Mouse (Mus musculus): ENCODE results near the gene Pakap. TPM values are rescaled to one million over a fixed set of nuclear protein-coding genes. Genes with fewer than 3 reads are reported as not detected.

The Pakap gene
- polyA plus RNA-seq, 1 experiment from 2014 or later = 12.7 TPM

DNA sequence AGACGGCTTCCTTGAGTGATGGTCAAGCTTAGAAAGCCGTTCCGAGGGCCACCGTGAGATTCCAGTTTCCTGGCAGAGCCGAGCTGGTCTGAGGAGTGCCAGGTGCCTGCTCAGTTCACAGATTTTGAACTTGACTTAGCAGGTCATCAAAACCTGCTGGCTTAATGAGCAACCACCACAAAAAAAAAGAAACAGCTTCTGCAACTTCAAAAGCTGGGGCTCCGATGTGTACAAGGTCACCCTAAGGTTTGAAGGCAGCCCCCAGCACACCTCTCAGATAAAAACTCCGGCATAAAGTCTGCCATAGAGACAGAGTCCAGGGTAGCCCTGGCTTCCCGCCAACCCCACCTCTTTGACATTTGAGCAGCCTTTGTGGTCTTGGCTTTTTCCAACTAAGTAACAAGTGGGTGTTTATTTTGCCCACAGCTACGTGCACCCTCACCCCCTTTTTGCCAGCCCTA is 348.3 kb downstream of the Pakap start, which contains the start of gene D630039A03Rik:
TSS of gene D630039A03Rik (minus strand) at position 97 of the 461 bp plus-strand sequence.
- H3K9ac ChIP-seq (ENCODE audit: low read depth, low read length) = no peak within 1 kb of the TSS
- no peak for ATAC-seq
- H3K36me3 ChIP-seq (ENCODE audit: control insufficient read depth, insufficient read depth, low read length) = no peaks in the 10 kb centered on the region
- no peaks in the 10 kb centered on the region for H3K9me3 ChIP-seq (replicated peaks; ENCODE audit: control insufficient read depth, low read length, poor library complexity, severe bottlenecking)
- no peaks in the 10 kb centered on the region for H3K4me1 ChIP-seq (ENCODE audit: control insufficient read depth, insufficient read depth, low read length)
- H3K27ac ChIP-seq (ENCODE audit: low read length) = no peak within 1 kb of the TSS
- H3K4me3 ChIP-seq (ENCODE audit: low read depth, low read length) = no peak within 1 kb of the TSS
- H3K4me2 ChIP-seq (ENCODE audit: low read length) = no peak within 1 kb of the TSS
- 28% methylated on average over 9 of the region's 9 CpGs for WGBS
- no peaks in the 10 kb centered on the region for H3K27me3 ChIP-seq (ENCODE audit: control insufficient read depth, insufficient read depth, low read depth, low read length)

DNA sequence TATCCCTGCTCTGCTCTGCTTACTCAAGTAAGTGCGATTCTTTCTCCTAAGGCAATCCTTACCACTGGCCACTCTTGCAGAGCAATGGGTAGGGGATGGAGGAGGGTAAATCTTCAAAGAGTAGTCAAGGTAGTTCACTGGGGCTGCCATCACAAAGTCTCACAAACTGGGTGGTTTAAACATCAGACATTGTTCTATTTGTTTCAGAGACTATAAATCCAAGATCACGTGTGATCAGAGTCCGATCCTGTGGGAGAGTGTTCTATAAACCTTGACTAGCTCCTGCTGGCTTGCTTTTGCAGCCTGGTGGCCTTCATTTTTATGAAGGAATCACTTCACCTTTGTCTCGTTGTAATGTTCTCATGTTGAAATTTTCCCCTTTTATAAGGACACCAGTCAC is 348.7 kb downstream of the Pakap start:
- Histone ChIP-seq H3K4me3 (ENCODE audit: low read depth, low read length) (no peak overlapping the region), H3K4me1 (ENCODE audit: control insufficient read depth, insufficient read depth, low read length) (no peaks in the 10 kb centered on the region), H3K9ac (ENCODE audit: low read depth, low read length) (no peak overlapping the region), H3K9me3 (replicated peaks; ENCODE audit: control insufficient read depth, low read length, poor library complexity, severe bottlenecking) (no peaks in the 10 kb centered on the region), H3K36me3 (ENCODE audit: control insufficient read depth, insufficient read depth, low read length) (no peaks in the 10 kb centered on the region), H3K27me3 (ENCODE audit: control insufficient read depth, insufficient read depth, low read depth, low read length) (no peaks in the 10 kb centered on the region), H3K27ac (ENCODE audit: low read length) (no peak overlapping the region), H3K4me2 (ENCODE audit: low read length) (no peak overlapping the region)
- no peak for ATAC-seq
- 80% methylated on average over 4 of the region's 4 CpGs for WGBS

DNA sequence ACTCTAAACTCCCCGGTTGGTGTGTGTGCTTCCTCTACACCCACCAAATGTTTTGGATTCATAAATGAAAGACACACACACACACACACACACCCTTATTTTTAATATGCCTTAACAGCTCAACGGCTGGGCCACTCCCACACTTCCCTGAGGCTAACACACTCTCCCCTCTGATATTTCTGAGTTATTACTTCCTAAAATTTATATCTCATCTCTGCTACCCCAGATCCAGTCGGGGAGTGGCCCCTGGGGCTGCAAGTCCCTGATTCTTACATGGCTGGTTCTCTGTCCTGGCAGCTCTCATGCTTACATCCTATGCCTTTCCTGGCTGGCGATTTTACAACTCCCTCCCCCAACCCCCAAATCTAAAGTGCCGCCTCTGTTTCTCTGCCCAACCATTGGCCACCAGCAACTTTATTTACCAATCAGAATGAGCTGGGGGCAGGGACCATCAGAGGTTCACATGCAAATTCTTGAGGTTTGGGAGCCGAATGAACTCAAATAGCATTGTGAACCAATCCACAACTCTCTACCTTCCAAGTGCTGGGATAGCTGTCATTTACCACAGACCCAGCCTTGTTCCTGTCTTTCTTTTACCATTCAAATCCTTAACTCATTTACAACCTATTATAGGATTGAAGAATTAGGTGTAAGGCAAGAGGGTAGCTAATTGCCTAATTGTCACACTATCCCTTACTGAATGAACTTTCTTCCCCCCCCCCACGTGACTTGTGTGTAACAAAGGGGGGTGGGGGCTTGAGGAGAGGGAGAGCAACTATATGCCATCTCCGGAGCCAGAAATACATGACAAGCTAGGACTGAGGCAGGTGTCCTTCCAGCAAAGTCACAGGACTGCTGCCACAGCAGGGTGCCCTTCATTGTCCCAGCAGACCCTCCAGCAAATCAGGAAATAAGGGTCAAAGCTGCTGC is 351.8 kb downstream of the Pakap start:
- Histone ChIP-seq H3K27me3 (ENCODE audit: control insufficient read depth, insufficient read depth, low read depth, low read length) (no peaks in the 10 kb centered on the region), H3K9ac (ENCODE audit: low read depth, low read length) (no peak overlapping the region), H3K27ac (ENCODE audit: low read length) (no peak overlapping the region), H3K4me1 (ENCODE audit: control insufficient read depth, insufficient read depth, low read length) (peaks cover 7% of the 10 kb centered on the region), H3K36me3 (ENCODE audit: control insufficient read depth, insufficient read depth, low read length) (no peaks in the 10 kb centered on the region), H3K9me3 (replicated peaks; ENCODE audit: control insufficient read depth, low read length, poor library complexity, severe bottlenecking) (no peaks in the 10 kb centered on the region), H3K4me3 (ENCODE audit: low read depth, low read length) (no peak overlapping the region), H3K4me2 (ENCODE audit: low read length) (no peak overlapping the region)
- WGBS = 13% methylated on average over 8 of the region's 8 CpGs
- no peak for ATAC-seq

DNA sequence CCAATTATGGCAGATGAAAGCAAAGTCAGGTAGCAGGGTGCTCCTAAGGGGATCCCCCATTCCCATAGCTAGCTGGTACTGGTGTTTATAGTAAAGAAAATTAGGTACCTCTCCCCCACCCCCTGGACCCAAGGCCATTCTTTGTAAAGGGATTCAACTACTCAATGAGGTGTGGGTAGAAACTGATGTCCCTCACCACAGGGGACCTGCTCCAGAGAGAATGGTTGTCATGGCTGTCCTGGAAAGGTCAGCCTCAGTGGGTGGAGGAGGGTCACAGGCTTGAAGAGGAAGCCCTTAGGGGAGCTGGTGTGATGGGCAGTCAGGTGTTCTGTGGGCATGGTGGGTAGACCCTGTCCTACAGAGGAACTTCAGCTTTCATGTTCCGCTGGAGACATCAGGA is 352.5 kb downstream of the Pakap start:
- Histone ChIP-seq H3K4me1 (ENCODE audit: control insufficient read depth, insufficient read depth, low read length) (peaks cover 7% of the 10 kb centered on the region), H3K9ac (ENCODE audit: low read depth, low read length) (no peak overlapping the region), H3K27ac (ENCODE audit: low read length) (no peak overlapping the region), H3K4me3 (ENCODE audit: low read depth, low read length) (no peak overlapping the region), H3K27me3 (ENCODE audit: control insufficient read depth, insufficient read depth, low read depth, low read length) (no peaks in the 10 kb centered on the region), H3K9me3 (replicated peaks; ENCODE audit: control insufficient read depth, low read length, poor library complexity, severe bottlenecking) (no peaks in the 10 kb centered on the region), H3K36me3 (ENCODE audit: control insufficient read depth, insufficient read depth, low read length) (no peaks in the 10 kb centered on the region), H3K4me2 (ENCODE audit: low read length) (no peak overlapping the region)
- 73% methylated on average over 1 of the region's 1 CpGs for WGBS
- no peak for ATAC-seq

DNA sequence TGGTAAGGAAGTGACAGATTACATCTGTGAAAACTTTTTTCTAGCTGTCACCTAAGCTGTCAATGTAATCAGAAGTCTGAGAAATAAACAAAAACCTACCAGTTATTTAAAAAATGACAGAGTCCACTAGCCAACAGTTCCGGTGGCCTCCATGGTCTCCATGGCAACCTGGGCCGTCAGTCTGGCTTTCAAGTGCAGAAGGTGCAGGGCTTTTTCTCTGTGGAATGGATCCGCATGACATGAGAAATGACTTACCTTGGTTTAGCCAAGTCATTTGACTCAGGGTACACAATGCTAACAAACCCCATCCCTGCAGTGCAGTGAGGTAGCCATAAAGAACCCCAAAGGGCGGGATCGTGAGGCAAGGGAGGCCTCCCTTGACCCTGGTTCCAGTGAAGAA is 354.2 kb downstream of the Pakap start:
- Histone ChIP-seq H3K27me3 (ENCODE audit: control insufficient read depth, insufficient read depth, low read depth, low read length) (no peaks in the 10 kb centered on the region), H3K36me3 (ENCODE audit: control insufficient read depth, insufficient read depth, low read length) (no peaks in the 10 kb centered on the region), H3K4me3 (ENCODE audit: low read depth, low read length) (no peak overlapping the region), H3K4me2 (ENCODE audit: low read length) (no peak overlapping the region), H3K4me1 (ENCODE audit: control insufficient read depth, insufficient read depth, low read length) (peaks cover 7% of the 10 kb centered on the region), H3K9ac (ENCODE audit: low read depth, low read length) (0 out of 2 replicates have a peak overlapping the region, but pooled peaks have one; percentile 30), H3K9me3 (replicated peaks; ENCODE audit: control insufficient read depth, low read length, poor library complexity, severe bottlenecking) (no peaks in the 10 kb centered on the region), H3K27ac (ENCODE audit: low read length) (no peak overlapping the region)
- WGBS = 25% methylated on average over 5 of the region's 5 CpGs
- ATAC-seq = 0 out of 2 replicates have a peak, but pooled peaks have one; percentile 39

DNA sequence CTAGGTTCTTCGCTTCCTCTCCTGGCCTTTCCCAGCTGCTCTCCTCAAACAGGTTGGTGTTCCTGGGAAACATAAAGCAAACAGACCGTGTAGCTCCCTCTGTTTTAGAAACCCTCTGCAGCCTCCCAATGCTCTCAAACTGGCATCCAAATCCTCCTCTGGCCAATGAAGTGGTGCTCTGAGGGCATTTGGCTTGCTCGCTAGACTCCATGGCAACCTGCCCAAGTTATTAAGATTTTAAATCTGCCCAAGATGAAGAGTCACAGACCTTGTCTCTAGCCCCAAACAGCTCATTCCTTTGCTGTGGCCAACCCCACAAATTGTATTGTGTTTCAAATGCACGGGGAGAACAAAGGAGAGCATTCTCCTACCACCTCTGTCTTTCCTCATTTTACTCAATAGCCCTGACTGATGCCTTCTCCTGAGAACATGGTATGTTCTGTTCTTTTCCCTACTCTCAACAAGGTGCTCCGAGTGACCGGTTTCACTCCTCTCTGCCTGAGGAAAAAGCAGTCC is 356.6 kb downstream of the Pakap start:
- H3K27ac ChIP-seq (ENCODE audit: low read length) = no peak overlapping the region
- no peaks in the 10 kb centered on the region for H3K9me3 ChIP-seq (replicated peaks; ENCODE audit: control insufficient read depth, low read length, poor library complexity, severe bottlenecking)
- no peak for ATAC-seq
- peaks cover 7% of the 10 kb centered on the region for H3K4me1 ChIP-seq (ENCODE audit: control insufficient read depth, insufficient read depth, low read length)
- 78% methylated on average over 6 of the region's 6 CpGs for whole genome bisulfite sequencing
- no peak overlapping the region for H3K9ac ChIP-seq (ENCODE audit: low read depth, low read length)
- H3K4me2 ChIP-seq (ENCODE audit: low read length) = no peak overlapping the region
- H3K27me3 ChIP-seq (ENCODE audit: control insufficient read depth, insufficient read depth, low read depth, low read length) = no peaks in the 10 kb centered on the region
- no peak overlapping the region for H3K4me3 ChIP-seq (ENCODE audit: low read depth, low read length)
- H3K36me3 ChIP-seq (ENCODE audit: control insufficient read depth, insufficient read depth, low read length) = no peaks in the 10 kb centered on the region

DNA sequence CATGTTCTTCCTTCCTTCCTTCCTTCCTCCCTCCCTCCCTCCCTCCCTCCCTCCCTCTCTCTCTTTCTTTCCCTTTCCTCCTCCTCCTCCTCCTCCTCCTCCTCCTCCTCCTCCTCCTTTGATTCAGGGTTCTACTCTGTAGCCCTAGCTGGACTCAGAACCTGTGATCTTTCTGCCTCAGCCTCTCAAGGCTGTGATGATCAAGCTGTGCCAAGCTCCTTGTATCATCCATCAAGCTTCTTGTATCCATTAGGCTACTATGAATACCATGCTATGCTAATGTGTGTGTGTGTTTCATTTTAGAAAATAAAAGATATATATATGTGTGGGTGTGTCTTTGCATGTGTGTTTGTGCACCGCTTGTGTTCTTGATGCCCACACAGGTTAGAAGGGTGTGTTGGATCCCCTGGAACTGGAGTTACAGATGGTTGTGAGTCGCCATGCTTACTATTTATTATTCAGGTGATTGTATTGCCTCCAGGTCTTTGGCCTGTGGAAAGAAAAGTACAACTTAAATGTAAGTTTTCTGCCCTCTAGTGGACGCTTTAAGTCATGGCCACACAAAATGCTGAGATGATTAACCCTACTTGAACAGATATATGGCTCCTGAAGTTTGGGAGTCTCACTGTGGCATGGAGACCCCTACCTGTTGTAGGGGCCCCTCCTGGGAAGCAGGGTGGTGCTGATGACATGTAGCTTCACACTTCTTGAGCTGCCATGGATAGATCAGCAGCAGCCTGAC is 359.7 kb downstream of the Pakap start:
- no peaks in the 10 kb centered on the region for H3K36me3 ChIP-seq (ENCODE audit: control insufficient read depth, insufficient read depth, low read length)
- H3K4me2 ChIP-seq (ENCODE audit: low read length) = no peak overlapping the region
- no peaks in the 10 kb centered on the region; the same call in 1 of the 2 replicates for H3K9me3 ChIP-seq (replicated peaks; ENCODE audit: control insufficient read depth, low read length, poor library complexity, severe bottlenecking)
- peak; percentile 79; the same call in 1 of the 2 replicates for ATAC-seq
- H3K4me1 ChIP-seq (ENCODE audit: control insufficient read depth, insufficient read depth, low read length) = peaks cover 2% of the 10 kb centered on the region; the same call in 1 of the 2 replicates
- WGBS = 22% methylated on average over 3 of the region's 3 CpGs
- H3K27ac ChIP-seq (ENCODE audit: low read length) = no peak overlapping the region
- no peak overlapping the region for H3K4me3 ChIP-seq (ENCODE audit: low read depth, low read length)
- no peaks in the 10 kb centered on the region for H3K27me3 ChIP-seq (ENCODE audit: control insufficient read depth, insufficient read depth, low read depth, low read length)
- no peak overlapping the region for H3K9ac ChIP-seq (ENCODE audit: low read depth, low read length)

DNA sequence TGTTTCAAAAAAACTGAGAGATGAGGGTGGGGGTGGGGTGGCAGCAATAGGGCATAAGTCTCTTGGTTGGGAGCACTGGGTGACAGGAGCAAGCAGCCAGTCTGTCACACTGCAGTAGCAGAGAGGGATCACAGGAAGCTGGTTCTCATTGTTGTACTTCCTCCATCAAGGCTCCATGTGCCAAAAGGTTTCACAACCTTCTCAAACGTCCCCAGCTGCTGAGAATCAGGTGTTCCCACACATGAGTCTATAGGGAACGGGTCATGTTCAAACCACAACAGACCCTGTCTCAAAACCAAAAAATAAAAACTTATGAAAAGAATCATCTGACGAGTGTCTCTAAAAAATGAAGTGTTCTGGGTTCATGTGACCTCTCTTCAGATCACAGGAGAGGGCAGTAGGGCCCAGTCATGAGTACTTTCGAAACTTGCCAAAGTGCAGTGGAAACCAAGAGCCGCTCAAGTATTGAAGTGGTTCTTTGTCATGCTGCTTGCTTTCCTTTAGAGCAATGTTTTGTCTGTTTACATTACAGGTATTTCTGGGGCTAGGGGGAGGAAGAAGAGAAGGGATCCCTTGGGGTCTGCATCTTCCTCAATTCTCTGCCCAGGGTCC is 362.7 kb downstream of the Pakap start:
- H3K4me2 ChIP-seq (ENCODE audit: low read length) = no peak overlapping the region
- no peaks in the 10 kb centered on the region for H3K4me1 ChIP-seq (ENCODE audit: control insufficient read depth, insufficient read depth, low read length)
- H3K4me3 ChIP-seq (ENCODE audit: low read depth, low read length) = no peak overlapping the region
- H3K27me3 ChIP-seq (ENCODE audit: control insufficient read depth, insufficient read depth, low read depth, low read length) = no peaks in the 10 kb centered on the region
- H3K36me3 ChIP-seq (ENCODE audit: control insufficient read depth, insufficient read depth, low read length) = no peaks in the 10 kb centered on the region
- H3K27ac ChIP-seq (ENCODE audit: low read length) = no peak overlapping the region
- WGBS = 82% methylated on average over 5 of the region's 5 CpGs
- ATAC-seq = no peak
- H3K9me3 ChIP-seq (replicated peaks; ENCODE audit: control insufficient read depth, low read length, poor library complexity, severe bottlenecking) = no peaks in the 10 kb centered on the region; the same call in 1 of the 2 replicates
- H3K9ac ChIP-seq (ENCODE audit: low read depth, low read length) = no peak overlapping the region
